Mouse (Mus musculus): ENCODE data around the gene Polr1d.

Gene Polr1d

GRCm38 (mm10) chr5:147076799-147077165 is at the start of gene Polr1d:
TSS of gene Polr1d (plus strand) at chr5:147077050.
- DNase-seq (ENCODE audit: low spot score), result no peak

DNA sequence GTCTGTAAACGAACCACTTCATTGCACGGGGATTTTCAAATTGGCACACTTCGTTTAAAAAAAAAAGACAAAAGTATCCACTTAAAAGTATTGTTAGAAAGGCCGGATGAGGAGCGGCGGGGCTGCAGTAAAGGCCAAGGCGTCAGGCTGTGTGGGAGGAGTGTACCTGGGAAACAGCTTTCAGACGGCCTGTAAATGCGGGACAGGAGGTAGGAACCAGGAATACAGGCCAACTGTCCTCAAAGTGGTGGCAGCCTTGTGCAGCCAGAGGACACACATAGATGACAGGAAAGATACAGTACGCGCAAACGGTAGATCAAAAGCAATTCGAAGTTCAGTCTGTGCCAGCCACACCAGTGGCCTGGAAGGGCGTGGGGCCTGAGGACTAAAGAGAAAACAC is 45.6 kb upstream of the Polr1d start:
- no peak for DNase-seq (ENCODE audit: low spot score)

DNA sequence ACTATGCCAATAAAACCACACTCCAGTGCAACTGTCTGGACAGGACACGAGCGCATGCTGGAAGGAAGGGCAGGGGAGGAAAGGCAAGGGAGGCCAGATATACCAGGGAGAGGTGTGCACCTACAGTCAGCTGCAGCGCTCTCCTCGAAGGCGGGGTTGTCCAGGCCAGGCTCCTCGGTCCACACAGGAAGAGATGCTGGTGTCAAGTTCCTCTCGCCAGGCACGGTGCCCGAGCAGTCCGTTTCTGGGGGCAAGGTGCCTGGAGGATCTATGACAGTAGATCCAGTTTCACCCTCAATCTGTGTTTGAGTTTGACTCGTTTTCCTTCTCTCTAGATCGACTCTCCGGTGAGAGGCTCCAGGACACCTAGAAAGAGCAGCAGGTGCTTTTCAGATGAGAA is 43.7 kb upstream of the Polr1d start:
- DNase-seq (ENCODE audit: low spot score), result no peak

DNA sequence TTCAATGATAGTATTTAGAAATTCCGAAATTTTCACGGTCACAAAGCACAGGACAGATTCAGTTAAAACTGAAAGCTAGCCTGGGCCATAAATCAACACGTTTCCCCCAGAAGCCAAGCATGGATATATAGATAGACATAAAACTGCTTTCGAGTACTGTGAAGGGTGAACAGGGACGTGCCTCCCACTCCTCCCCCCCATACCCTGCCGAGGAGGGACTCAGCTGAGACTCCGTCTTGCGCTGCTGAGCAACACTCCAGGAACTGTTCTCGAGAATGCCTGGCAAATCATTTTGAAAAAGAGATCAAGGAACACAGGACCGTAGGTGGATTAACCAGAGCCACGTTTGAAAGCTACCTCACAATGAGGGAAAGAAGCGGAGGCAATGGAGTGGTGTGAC is 42.6 kb upstream of the Polr1d start:
- DNase-seq (ENCODE audit: low spot score), result no peak

- no peak for DNase-seq (ENCODE audit: low spot score)
Measured at GRCm38 (mm10) chr5:147035301-147035700, 41.5 kb upstream of the Polr1d start.

DNA sequence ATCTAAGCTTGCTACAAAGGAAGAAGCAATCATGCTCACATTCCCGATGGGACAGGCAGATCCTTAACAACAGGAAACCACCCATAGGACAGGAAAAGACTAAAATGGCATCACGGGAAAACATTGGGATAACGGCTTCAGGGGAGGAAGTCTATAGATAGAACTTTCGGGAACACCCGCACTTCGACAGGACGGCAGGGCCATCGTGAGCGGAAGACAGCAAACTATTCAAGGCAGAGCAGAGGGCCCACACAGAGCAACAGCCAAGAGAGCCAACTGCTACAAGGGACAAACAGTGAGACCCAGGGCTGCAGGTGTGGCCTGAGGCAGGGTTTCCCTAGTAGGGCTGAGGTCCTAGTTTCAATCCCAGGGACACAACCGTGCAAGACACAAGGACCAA is 40.8 kb upstream of the Polr1d start:
- no peak for DNase-seq (ENCODE audit: low spot score)

DNA sequence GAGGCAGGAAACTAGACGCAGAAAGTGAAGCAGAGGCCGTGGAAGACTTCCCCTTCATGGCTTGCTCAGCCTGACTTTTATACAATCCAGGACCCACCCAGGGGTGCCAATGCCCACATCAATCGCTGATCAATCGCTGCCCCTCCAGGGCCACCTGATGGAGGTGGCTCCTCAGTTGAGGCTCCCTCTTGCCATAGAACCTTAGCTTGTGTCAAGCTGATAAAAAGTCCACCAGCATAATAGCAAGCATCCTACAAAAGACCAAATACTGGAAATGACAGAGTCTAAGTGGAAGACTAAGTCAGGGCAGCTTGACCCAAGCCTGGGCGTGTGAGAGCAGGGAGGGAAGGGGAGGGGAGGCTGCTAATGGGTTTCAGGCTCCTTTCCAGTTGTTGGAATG is 40.2 kb upstream of the Polr1d start:
- no peak for DNase-seq (ENCODE audit: low spot score)

DNA sequence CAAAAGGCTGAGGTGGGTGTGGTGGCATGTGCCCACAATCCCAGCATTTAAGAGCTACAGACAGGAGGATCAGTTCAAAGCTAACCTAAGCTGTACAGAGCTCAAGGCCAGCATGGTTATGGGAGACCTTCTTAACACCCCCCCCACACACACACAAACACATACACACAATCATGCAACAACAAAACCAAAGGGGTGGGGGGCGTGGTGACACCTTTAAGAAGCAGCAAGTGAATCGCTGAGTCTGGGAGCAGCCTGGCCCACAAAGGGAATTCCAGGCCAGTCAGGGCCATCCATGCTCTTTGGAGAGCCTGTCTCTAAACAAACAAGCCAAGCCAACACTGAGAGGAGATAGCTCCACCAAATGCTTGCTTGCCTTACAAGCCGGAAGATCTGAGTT is 39.2 kb upstream of the Polr1d start:
- DNase-seq (ENCODE audit: low spot score), result no peak

DNA sequence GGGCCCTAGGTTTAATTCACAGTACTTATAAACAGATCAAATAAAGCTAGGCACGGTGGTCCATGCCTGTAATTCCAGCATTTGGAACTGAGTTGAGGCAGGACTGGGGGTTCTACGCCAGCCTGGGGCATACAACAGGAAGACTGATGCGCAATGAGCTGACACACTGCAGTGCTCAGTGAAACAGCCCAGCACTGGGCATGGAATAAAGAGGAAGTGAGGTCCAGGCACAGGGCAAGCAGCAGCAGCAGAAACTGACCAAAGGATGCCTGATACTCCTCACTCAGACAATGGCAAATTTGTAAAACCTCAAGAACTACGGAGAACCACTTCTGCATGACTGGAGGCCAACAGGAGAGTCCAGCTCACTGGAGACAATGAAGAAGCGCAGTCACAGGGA is 37.5 kb upstream of the Polr1d start:
- no peak for DNase-seq (ENCODE audit: low spot score)

- DNase-seq (ENCODE audit: low spot score), result no peak
Measured at GRCm38 (mm10) chr5:147041965-147042937, 34.6 kb upstream of the Polr1d start.

- DNase-seq (ENCODE audit: low spot score), result no peak
Measured at GRCm38 (mm10) chr5:147043240-147043844, 33.5 kb upstream of the Polr1d start.

DNA sequence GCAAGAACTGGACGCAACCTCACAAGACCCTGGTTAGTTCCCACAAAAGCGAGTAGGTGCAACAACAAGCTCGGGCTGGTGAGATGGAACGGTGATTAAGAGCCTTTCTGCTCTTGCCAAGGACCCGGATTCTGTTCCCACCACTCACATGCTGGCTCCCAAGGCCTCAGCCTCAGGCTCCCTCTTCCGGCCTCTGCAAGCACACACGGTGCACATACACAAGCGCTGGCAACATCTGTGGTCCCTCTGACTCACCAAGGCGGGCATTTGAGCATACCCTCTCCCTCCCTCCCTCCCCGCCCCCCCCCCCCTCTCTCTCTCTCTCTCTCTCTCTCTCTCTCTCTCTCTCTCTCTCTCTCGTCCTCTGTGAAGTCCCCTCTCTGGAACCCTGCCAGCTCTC is 31.5 kb upstream of the Polr1d start:
- DNase-seq (ENCODE audit: low spot score), result no peak

DNA sequence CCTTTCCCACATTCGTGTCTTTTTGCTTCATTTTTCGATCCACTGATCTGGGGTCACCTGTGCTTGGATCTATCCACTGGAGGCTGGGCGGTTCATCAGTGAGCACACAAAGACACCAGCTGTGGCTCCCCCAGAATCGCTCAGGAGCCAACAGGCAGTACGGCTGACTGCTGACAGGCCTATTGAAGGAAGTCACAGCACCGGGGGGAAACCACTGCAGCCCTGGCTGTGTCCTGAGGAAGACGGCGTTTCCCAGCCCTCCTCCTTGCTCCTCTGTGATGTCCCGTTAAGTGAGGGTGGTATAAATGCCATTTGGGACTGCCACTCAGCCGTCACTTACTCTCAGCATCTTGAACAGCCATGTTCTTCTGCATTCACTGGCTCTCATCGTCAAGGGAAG is 30.9 kb upstream of the Polr1d start:
- DNase-seq (ENCODE audit: low spot score), result no peak

- DNase-seq (ENCODE audit: low spot score), result no peak
Measured at GRCm38 (mm10) chr5:147049544-147050209, 27.2 kb upstream of the Polr1d start.

DNA sequence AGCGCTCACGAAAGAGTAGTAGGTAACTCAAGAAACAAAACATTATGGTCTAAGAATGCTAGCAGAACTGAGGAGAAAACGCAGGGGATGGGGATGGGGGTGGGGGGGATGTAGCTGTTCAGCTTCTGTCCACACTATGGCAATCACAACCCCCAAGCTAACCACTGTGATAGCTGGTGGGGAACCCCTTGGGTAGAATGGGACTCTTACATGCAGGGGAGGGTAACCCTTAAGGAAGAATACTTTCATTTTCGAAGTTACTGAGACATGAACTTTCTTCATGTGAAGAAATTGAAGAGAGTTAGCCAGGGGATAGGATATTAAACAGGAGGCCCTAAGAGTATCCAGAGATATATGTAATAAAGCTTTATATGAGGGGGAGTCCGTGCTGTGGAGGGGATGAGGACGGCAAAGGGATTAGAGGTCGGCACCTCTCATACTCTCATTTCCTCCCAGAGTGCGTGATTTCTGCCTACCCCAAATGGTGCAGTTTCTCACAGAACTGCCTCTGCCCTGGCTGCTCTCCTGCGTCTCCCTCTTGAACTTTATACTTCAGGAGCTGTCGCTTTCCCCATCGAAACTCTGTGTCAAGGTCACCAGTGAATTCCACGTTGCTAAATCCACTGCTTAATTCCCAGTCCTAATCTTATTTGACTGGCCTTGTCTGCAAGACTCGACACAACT is 25.9 kb upstream of the Polr1d start:
- no peak for DNase-seq (ENCODE audit: low spot score)

DNA sequence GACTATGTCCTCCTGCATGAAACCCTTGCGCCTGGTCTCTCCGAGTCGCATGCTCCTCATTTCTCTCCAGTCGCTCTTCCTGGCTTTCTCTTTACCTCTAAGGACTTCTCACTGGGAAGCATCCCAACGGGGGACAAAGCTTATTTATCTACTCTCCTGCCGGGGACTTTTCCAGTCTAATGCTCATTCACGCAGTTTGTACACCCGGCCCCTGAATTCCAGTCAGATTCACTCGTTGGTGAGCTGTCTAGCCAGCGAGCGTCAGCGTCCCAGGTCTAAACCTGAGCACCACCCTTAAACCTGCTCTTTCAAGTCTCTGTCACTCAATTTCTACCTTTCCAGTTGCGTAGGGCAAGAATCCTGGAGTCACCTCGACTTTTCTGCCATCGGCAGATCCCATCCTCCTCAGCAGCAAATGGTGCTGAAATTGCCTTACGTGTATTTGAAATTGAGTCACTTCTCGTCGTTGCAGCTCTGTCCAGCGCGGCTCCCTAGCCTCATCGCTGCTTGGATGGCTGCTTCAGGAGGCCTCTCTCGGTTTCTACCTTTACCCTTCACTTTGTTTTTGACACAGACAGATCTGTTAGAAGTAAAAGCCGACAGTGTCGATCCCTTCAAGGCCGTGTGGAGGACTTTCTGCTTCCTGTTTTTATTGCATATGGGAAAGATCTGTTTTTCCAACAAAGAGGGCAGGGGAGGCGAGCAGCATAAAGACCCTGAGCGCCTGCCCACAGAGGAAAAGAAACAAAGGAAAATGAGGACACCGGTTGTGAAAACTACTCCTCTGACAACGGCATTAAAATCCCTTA is 25.1 kb upstream of the Polr1d start:
- DNase-seq (ENCODE audit: low spot score), result no peak

GRCm38 (mm10) chr5:147052309-147052558 is 24.6 kb upstream of the Polr1d start:
- no peak for DNase-seq (ENCODE audit: low spot score)

DNA sequence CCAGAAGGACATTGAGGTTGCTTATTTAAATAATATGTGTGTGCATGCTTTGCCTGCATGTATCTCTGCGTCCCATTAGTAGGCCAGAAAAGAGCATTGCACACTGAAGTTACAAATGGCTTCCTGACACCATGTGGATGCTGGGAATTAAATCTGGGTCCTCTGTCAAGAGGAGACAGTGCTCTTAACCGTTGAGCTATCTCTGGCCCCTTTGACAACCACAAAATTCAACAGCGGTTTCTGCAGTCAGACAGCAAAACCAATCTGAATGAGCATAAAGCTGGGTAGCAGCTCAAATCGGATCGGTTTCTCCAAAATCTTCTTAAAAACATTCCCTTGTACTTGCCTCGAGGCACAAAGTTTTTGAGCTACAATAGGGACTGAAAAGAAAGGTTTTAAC is 23.8 kb upstream of the Polr1d start:
- DNase-seq (ENCODE audit: low spot score), result no peak

DNA sequence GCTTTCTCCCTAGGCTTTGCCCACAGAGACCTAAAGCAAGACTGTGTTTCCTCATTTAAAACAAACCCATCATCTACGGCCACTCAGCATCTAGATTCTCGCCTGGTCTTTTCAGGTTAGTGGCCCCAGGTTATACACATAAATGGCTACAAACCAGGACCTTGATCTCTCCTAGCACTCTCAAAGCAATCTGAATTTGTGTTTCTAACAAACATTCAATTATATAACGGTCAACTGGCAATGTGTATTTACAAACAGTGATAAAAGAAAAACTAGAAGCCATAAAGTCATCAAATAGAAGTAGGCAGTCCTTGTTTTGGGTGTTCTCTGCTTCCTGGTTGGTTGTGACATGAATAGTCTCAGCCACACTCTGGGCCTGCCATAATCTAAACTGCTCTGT is 23.4 kb upstream of the Polr1d start:
- DNase-seq (ENCODE audit: low spot score), result no peak

GRCm38 (mm10) chr5:147054328-147054727 is 22.5 kb upstream of the Polr1d start:
- no peak for DNase-seq (ENCODE audit: low spot score)

- DNase-seq (ENCODE audit: low spot score), result no peak
Measured at GRCm38 (mm10) chr5:147054747-147055270, 22.0 kb upstream of the Polr1d start.
